Mouse (Mus musculus) testis, adult 2 months (tissue): ENCODE results near the gene Sptbn4. TPM values are rescaled to one million over a fixed set of nuclear protein-coding genes. Genes with fewer than 3 reads are reported as not detected.

ENCODE experiments used
- H3K27ac ChIP-seq: fragments of 200-500 bp; 2 replicates; pipeline ENCODE4 v1.5.1; 2012; ENCODE audit warnings: low read depth, low read length; ENCODE audit not compliant: control insufficient read depth, insufficient read depth
- H3K27me3 ChIP-seq: fragments of 200-500 bp; 2 replicates; pipeline ENCODE4 v1.6.1; 2012; ENCODE audit warnings: mild to moderate bottlenecking, low read length, moderate library complexity; ENCODE audit not compliant: control insufficient read depth, insufficient read depth
- H3K36me3 ChIP-seq: fragments of 200-500 bp; 2 replicates; pipeline ENCODE4 v1.6.1; 2012; ENCODE audit warnings: mild to moderate bottlenecking, low read length; ENCODE audit not compliant: control insufficient read depth, insufficient read depth
- H3K4me1 ChIP-seq: fragments of 200-500 bp; 2 replicates; pipeline ENCODE4 v1.6.1; 2012; ENCODE audit warnings: low read length; ENCODE audit not compliant: control insufficient read depth, insufficient read depth
- H3K4me3 ChIP-seq: fragments of 200-500 bp; 2 replicates; pipeline ENCODE4 v1.5.1; 2012; ENCODE audit warnings: low read depth, mild to moderate bottlenecking, low read length, moderate library complexity, mixed read lengths; ENCODE audit not compliant: control insufficient read depth
- CTCF ChIP-seq: fragments of 200-500 bp; IDR thresholded peaks from 2 replicates; pipeline ENCODE4 v1.5.1; 2012; ENCODE audit warnings: low read depth, mild to moderate bottlenecking, inconsistent platforms, low read length, moderate library complexity; ENCODE audit not compliant: control insufficient read depth, insufficient read depth, insufficient replicate concordance
- POLR2A ChIP-seq: fragments of 200-500 bp; IDR thresholded peaks from 2 replicates; pipeline ENCODE4 v1.6.1; 2012; ENCODE audit warnings: low read depth, mild to moderate bottlenecking, inconsistent platforms, low read length, moderate library complexity; ENCODE audit not compliant: control insufficient read depth
- polyA plus RNA-seq: library from polyadenylated mRNA; depleted of rRNA; stranded (reverse); fragments of >200 nt; gene quantifications from 2 replicates; pipeline ENCODE4 v1.2.3, GENCODE M21; 2012

Gene Sptbn4
- polyA plus RNA-seq, 1 experiment: 34.7 TPM

DNA sequence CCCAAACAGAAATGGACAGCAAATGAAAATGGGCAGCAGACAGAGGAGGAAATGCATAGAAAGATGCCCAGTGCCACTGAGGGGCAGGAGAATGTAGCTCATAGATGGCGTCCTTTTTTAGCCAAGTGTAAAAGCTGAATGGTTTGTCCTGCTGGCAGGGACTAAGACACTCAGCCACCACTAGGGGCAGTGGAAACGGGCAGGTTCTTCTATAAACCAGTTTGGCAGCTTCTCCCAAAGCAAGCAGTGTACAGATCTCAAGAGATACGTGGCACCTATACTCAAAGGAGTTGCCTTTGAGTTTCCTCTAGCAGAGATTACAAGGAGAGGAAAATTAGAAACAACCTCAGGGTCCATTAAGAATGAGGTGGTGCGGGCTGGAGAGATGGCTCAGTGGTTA is 69.1 kb downstream of the Sptbn4 start:
- no peak overlapping the region for H3K4me3 ChIP-seq
- no peaks in the 10 kb centered on the region for H3K27me3 ChIP-seq
- H3K36me3 ChIP-seq: no peaks in the 10 kb centered on the region
- no peak overlapping the region for H3K27ac ChIP-seq
- H3K4me1 ChIP-seq: no peaks in the 10 kb centered on the region; the same call in 1 of the 2 replicates
- TF ChIP-seq POLR2A: no peak
- no peak; the same call in 1 of the 2 replicates for TF ChIP-seq CTCF

DNA sequence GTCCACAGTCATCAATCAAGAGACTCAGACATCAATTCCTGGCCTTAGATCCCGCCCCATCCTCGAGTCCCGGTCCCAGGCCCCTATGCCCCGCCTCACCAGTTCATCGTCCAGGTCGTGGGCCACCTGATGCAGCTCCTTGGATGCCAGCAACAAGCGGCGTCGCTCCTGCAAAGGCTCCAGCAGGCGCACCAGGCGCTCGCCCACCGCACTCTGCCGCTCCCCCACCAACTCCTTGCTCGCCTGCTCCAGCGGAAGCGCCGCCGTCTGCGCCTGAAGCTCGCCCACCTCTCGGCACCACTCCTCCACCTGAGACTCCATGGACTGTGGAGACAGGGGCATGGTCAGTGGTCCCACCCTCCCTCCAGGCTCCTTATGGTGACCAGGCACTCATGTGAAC is 72.2 kb downstream of the Sptbn4 start:
- Histone ChIP-seq H3K36me3 (no peaks in the 10 kb centered on the region), H3K4me1 (peaks cover 6% of the 10 kb centered on the region), H3K4me3 (no peak overlapping the region), H3K27ac (no peak overlapping the region), H3K27me3 (no peaks in the 10 kb centered on the region)
- TF ChIP-seq CTCF: no peak
- TF ChIP-seq POLR2A: no peak

DNA sequence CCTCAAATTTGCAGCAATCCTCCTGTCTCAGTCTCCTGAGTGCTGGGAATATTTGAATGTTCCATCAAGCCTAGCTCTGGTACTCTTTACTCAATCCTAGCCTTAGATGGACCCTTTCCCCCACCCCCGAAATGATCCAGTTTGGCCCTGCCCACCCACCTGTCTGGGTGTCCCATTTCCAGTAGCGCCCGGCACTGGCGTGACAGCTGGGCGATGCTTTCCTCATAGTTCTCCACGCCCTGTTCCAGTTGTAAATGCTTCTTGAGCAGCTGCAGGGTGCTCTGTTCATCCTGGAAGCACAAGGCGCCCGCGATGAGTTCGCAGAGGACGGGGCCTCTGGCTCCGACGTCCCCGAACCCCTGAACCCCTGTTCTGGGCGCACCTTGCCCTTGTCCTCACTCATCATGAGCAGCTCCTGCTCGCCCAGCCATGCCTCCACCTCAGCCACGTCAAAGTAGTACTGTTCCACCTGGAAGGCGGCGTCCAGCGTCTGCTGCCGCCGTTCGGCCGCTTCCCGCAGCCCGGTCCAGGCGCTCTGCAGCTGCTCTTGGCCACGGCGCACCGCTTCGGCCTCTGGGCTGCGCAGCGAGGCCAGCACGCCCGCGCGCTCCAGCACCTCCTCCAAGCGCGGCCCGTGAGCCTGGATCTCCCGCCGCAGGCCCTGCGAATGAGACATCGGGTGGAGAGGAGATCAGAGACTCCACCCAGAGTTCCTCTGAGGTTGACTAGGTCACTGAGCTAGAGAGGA is 75.6 kb downstream of the Sptbn4 start:
- H3K4me1 ChIP-seq: peaks cover 6% of the 10 kb centered on the region
- H3K36me3 ChIP-seq: no peaks in the 10 kb centered on the region
- H3K4me3 ChIP-seq: no peak overlapping the region
- H3K27ac ChIP-seq: no peak overlapping the region
- TF ChIP-seq CTCF (no peak), POLR2A (no peak)
- no peaks in the 10 kb centered on the region for H3K27me3 ChIP-seq

GRCm38 (mm10) chr7:27369111-27369510 is 78.4 kb downstream of the Sptbn4 start:
- H3K27me3 ChIP-seq: peaks cover 4% of the 10 kb centered on the region
- TF ChIP-seq CTCF: no peak
- TF ChIP-seq POLR2A: no peak

DNA sequence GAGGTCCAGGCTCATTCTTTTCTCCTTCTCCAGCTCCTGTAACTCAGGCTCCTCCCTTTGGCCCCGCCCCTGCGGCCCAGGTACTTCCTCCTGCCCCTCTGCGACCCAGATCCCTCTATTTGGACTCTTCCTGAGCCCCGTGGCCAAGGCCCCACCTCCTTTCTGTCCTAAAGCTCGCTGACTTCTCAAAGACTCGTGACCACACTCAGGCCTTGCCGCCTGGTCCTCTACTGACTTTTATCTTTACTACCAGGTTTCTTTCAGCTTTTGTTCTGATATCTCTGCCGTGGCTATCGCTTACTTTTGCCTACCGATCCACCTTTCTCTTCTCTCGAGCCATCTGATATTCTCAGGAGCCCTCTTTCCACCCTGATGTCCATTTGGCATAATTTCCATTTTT is 79.5 kb downstream of the Sptbn4 start:
- TF ChIP-seq POLR2A (no peak), CTCF (no peak)
- H3K4me3 ChIP-seq: peak overlapping the region; percentile 3; the same call in 1 of the 2 replicates
- no peaks in the 10 kb centered on the region for H3K36me3 ChIP-seq
- H3K27ac ChIP-seq: no peak overlapping the region
- peaks cover 4% of the 10 kb centered on the region for H3K27me3 ChIP-seq
- peaks cover 10% of the 10 kb centered on the region for H3K4me1 ChIP-seq

More at GRCm38 (mm10) chr7:27369111-27369510, 78.4 kb downstream of the Sptbn4 start:
- Histone ChIP-seq H3K27ac (no peak overlapping the region), H3K4me3 (no peak overlapping the region), H3K36me3 (no peaks in the 10 kb centered on the region), H3K4me1 (peaks cover 10% of the 10 kb centered on the region)

DNA sequence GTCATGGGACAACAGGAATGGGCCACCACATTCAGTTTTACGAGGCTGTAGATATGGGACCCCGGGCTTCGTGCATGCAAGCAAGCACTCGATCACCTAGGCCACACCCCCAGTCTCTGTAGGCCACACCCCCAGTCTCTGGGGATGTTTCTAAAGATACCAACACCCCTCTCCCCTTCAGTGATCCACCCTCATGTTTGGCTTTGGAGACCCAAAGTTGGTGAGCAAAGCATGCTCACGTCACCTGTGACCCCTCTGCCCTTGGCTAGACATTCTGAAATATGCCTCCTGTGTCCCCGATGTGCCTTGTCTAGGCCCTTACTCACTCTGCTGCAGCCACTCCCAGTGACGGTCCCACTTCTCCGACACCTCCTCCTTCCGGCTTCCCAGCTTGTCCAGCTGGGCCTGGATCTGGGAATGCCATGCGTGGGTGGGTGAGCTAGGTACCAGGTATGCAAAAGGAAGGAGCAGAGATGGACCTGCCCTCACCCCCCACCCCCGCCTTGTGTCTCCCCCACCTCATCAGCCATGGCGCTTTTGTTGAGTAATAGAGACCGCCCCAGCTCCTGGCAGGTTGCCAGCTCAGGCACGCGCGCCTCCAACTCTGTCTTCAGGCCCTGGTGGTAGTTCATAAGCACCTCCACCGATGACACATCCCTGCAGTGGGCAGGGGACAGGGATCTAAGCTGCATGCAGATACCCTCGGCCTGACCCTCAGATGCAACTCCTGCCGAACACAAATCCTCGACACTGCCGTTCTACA is 81.2 kb downstream of the Sptbn4 start:
- H3K4me3 ChIP-seq: peak overlapping the region; percentile 56
- H3K27ac ChIP-seq: no peak overlapping the region
- TF ChIP-seq POLR2A (no peak), CTCF (no peak)
- H3K4me1 ChIP-seq: peaks cover 14% of the 10 kb centered on the region
- H3K27me3 ChIP-seq: peaks cover 4% of the 10 kb centered on the region
- H3K36me3 ChIP-seq: no peaks in the 10 kb centered on the region

GRCm38 (mm10) chr7:27364379-27364778 is 83.1 kb downstream of the Sptbn4 start:
- Histone ChIP-seq H3K4me1 (peaks cover 14% of the 10 kb centered on the region), H3K36me3 (no peaks in the 10 kb centered on the region), H3K4me3 (peak overlapping the region; percentile 66), H3K27ac (no peak overlapping the region), H3K27me3 (peaks cover 4% of the 10 kb centered on the region)
- TF ChIP-seq POLR2A (no peak), CTCF (no peak)
